Mouse (Mus musculus): ENCODE measurements at regions not wholly inside any gene's neighbourhood (a gene's known extent, or its start where the extent isn't known, plus 50 kb on each side); places are given as distances from the start of the nearest gene placed in this dataset.

DNA sequence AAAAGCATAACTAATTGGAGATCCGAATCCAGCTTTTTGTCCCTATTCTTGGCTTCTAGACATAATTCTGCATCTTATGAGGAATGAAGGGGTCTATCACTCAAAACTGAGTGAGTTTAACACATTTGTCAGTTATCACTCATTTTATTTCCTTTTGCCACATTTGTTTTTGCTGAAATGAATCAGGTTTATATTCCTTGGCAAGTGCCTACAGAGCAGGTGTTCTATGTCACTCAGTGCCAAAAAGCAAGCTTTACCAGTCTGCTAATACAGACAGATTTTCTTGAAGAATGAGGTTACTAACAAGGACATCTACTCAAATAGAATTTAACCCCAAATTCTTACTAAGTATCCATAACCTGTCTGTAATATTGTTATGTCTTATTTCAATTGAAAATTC is 751.4 kb downstream of the Hace1 start:
- TF ChIP-seq POLR2A (IDR thresholded peaks at IDR 0.05; ENCODE audit: insufficient read depth, low read depth, low read length) (no peak), CTCF (IDR thresholded peaks at IDR 0.05) (no peak), EP300 (IDR thresholded peaks at IDR 0.05; ENCODE audit: insufficient read depth, low read depth, low read length) (no peak)

Measured in heart, adult 2 months (tissue).